Mouse (Mus musculus) limb, embryonic 14.5 days (tissue): ENCODE data around the gene Zfp30. TPM values are rescaled to one million over a fixed set of nuclear protein-coding genes. Genes with fewer than 3 reads are reported as not detected.
A peak's percentile ranks its signal among the peaks of the same experiment; 100 is the strongest.

Experiments used
- ATAC-seq: fragments of 200-750 bp; cut with Nextera tagmentation; 2 replicates; pipeline ENCODE4 v1.8.0; 2017; ENCODE audit warnings: low read depth, moderate number of reproducible peaks, moderate TSS enrichment; ENCODE audit not compliant: low FRiP score
- DNase-seq: peaks from one replicate; pipeline ENCODE4 v3.0.0-alpha.2; 2015; ENCODE audit warnings: low spot score
- H3K27ac ChIP-seq: fragments of 300-500 bp; sonication (generic); replicated peaks from 2 replicates; pipeline ENCODE4 v1.5.1; 2014; ENCODE audit warnings: low read depth, mild to moderate bottlenecking, low read length, moderate library complexity, mixed read lengths
- H3K27me3 ChIP-seq: fragments of 300-500 bp; sonication (generic); 2 replicates; pipeline ENCODE4 v1.6.1; 2014; ENCODE audit warnings: low read length, mixed read lengths; ENCODE audit not compliant: control insufficient read depth, insufficient read depth
- H3K36me3 ChIP-seq: fragments of 300-500 bp; sonication (generic); 2 replicates; pipeline ENCODE4 v1.6.1; 2014; ENCODE audit warnings: mild to moderate bottlenecking, low read length, moderate library complexity, mixed read lengths; ENCODE audit not compliant: control insufficient read depth, insufficient read depth
- H3K4me1 ChIP-seq: fragments of 300-500 bp; sonication (generic); 2 replicates; pipeline ENCODE4 v1.6.1; 2014; ENCODE audit warnings: antibody characterized with exemption, low read length, mixed read lengths; ENCODE audit not compliant: control insufficient read depth, insufficient read depth
- H3K4me2 ChIP-seq: fragments of 300-500 bp; sonication (generic); replicated peaks from 2 replicates; pipeline ENCODE4 v1.6.1; 2014; ENCODE audit warnings: low read depth, mild to moderate bottlenecking, low read length, moderate library complexity; ENCODE audit not compliant: severe bottlenecking
- H3K4me3 ChIP-seq: fragments of 300-500 bp; sonication (generic); replicated peaks from 2 replicates; pipeline ENCODE4 v1.5.1; 2014; ENCODE audit warnings: low read length
- H3K9ac ChIP-seq: fragments of 300-500 bp; sonication (generic); 2 replicates; pipeline ENCODE4 v1.6.1; 2014; ENCODE audit warnings: mild to moderate bottlenecking, low read depth, low read length, moderate library complexity; ENCODE audit not compliant: severe bottlenecking
- H3K9me3 ChIP-seq: fragments of 300-500 bp; sonication (generic); 2 replicates; pipeline ENCODE4 v1.6.1; 2016; ENCODE audit warnings: low read length; ENCODE audit not compliant: control insufficient read depth
- POLR2A ChIP-seq: fragments of 200-500 bp; IDR thresholded peaks from 2 replicates; pipeline ENCODE4 v1.8.0; 2012; ENCODE audit warnings: inconsistent platforms, mild to moderate bottlenecking, moderate library complexity, borderline replicate concordance; ENCODE audit not compliant: insufficient read depth, insufficient read length; ENCODE audit errors: extremely low read depth
- WGBS: fragments of 180-500 bp; shearing (Covaris S2); extraction: QIAGEN DNeasy Blood & Tissue Kit; methylation state at CpG from one replicate; pipeline ENCODE4 v1.1.7; 2014; 5-methylcytosine and 5-hydroxymethylcytosine counted together
- polyA plus RNA-seq, 2 experiments: library from polyadenylated mRNA; depleted of rRNA in 1 of 2; stranded (reverse) in 1 of 2; unstranded in 1 of 2; fragments of >200 nt; fragmentation: Nextera tagmentation in 1 of 2; extraction: Ambion mirVana in 1 of 2; gene quantifications; 2 replicates each; pipeline versions ENCODE4 v1.2.1 to v1.2.3; 2012 to 2014

Gene Zfp30
- polyA plus RNA-seq (2012; rRNA removed) (7.6 and 8.7 TPM in 2 replicates), polyA plus RNA-seq (2014; fragmentation: Nextera tagmentation; extraction: Ambion mirVana) (11.3 and 11.4 TPM in 2 replicates)

- H3K36me3 ChIP-seq: peaks cover 32% of the 10 kb centered on the region
- peak within 1 kb of the TSS; percentile 68 for H3K27ac ChIP-seq
- H3K9me3 ChIP-seq: no peaks in the 10 kb centered on the region
- peak within 1 kb of the TSS; percentile 71 for H3K4me3 ChIP-seq
- TF ChIP-seq POLR2A: peak; percentile 82; the same call in 1 of the 2 replicates
- no peaks in the 10 kb centered on the region for H3K27me3 ChIP-seq
- H3K4me2 ChIP-seq: peak within 1 kb of the TSS; percentile 67
- peaks cover 5% of the 10 kb centered on the region; the same call in 1 of the 2 replicates for H3K4me1 ChIP-seq
- ATAC-seq (peak; percentile 96), DNase-seq (peak; percentile 90)
- WGBS: under 1% methylated on average over 45 of the region's 45 CpGs
- H3K9ac ChIP-seq: peak within 1 kb of the TSS; percentile 79
Observed at GRCm38 (mm10) chr7:29783871-29784551, at the start of gene Zfp30. TSS of gene Zfp30 (plus strand) at chr7:29783998.

- H3K9ac ChIP-seq: no peak overlapping the region
- H3K4me1 ChIP-seq: no peaks in the 10 kb centered on the region
- no peaks in the 10 kb centered on the region for H3K36me3 ChIP-seq
- no peak for TF ChIP-seq POLR2A
- WGBS: 87% methylated on average over 3 of the region's 3 CpGs
- DNase-seq: no peak
- no peaks in the 10 kb centered on the region for H3K9me3 ChIP-seq
- H3K4me2 ChIP-seq: no peak overlapping the region
- no peak for ATAC-seq
- H3K27ac ChIP-seq: no peak overlapping the region
- H3K27me3 ChIP-seq: no peaks in the 10 kb centered on the region
- H3K4me3 ChIP-seq: no peak overlapping the region
Observed at GRCm38 (mm10) chr7:29742258-29742657, 41.5 kb upstream of the Zfp30 start.

- TF ChIP-seq POLR2A: no peak
- WGBS: 80% methylated on average over 5 of the region's 5 CpGs
Observed at GRCm38 (mm10) chr7:29760476-29760875, 23.3 kb upstream of the Zfp30 start.

GRCm38 (mm10) chr7:29764702-29765101 lies 19.1 kb upstream of the Zfp30 start:
- no peak for TF ChIP-seq POLR2A
- no peak overlapping the region for H3K9ac ChIP-seq
- WGBS: 78% methylated on average over 7 of the region's 7 CpGs
- no peak overlapping the region for H3K4me3 ChIP-seq
- no peaks in the 10 kb centered on the region for H3K9me3 ChIP-seq
- H3K4me2 ChIP-seq: no peak overlapping the region
- no peak overlapping the region for H3K27ac ChIP-seq
- H3K4me1 ChIP-seq: peaks cover 4% of the 10 kb centered on the region
- 0 out of 2 replicates have a peak, but pooled peaks cover 4% of the 10 kb centered on the region for H3K36me3 ChIP-seq
- no peaks in the 10 kb centered on the region for H3K27me3 ChIP-seq
- ATAC-seq (no peak), DNase-seq (no peak)

More at GRCm38 (mm10) chr7:29760476-29760875, 23.3 kb upstream of the Zfp30 start:
- 0 out of 2 replicates have a peak, but pooled peaks cover 4% of the 10 kb centered on the region for H3K36me3 ChIP-seq
- no peaks in the 10 kb centered on the region for H3K9me3 ChIP-seq
- no peak for ATAC-seq
- H3K27me3 ChIP-seq: no peaks in the 10 kb centered on the region
- H3K27ac ChIP-seq: no peak overlapping the region
- H3K4me2 ChIP-seq: no peak overlapping the region
- H3K9ac ChIP-seq: no peak overlapping the region
- H3K4me3 ChIP-seq: no peak overlapping the region
- no peak for DNase-seq
- no peaks in the 10 kb centered on the region for H3K4me1 ChIP-seq

- ATAC-seq (peak; percentile 74), DNase-seq (peak; percentile 89)
- Histone ChIP-seq H3K9me3 (no peaks in the 10 kb centered on the region), H3K4me2 (peak overlapping the region; percentile 82), H3K27me3 (no peaks in the 10 kb centered on the region), H3K27ac (0 out of 2 replicates have a peak overlapping the region, but pooled peaks have one; percentile 52), H3K4me3 (peak overlapping the region; percentile 63), H3K9ac (peak overlapping the region; percentile 58), H3K36me3 (peaks cover 12% of the 10 kb centered on the region), H3K4me1 (peaks cover 4% of the 10 kb centered on the region)
- 0 out of 2 replicates have a peak, but pooled peaks have one; percentile 12 for TF ChIP-seq POLR2A
- WGBS: 2% methylated on average over 15 of the region's 15 CpGs
Observed at GRCm38 (mm10) chr7:29767058-29767686, 16.6 kb upstream of the Zfp30 start.
